Mouse (Mus musculus) bone marrow macrophage, adult 2 months (primary cell): ENCODE data around the gene Il4. TPM values are rescaled to one million over a fixed set of nuclear protein-coding genes. Genes with fewer than 3 reads are reported as not detected.

Experiments
- H3K27ac ChIP-seq: 2 replicates; pipeline ENCODE4 v1.5.1; 2012; ENCODE audit warnings: low read depth, low read length; ENCODE audit not compliant: insufficient read depth
- H3K4me1 ChIP-seq: 2 replicates; pipeline ENCODE4 v1.6.1; 2012; ENCODE audit warnings: low read length; ENCODE audit not compliant: control insufficient read depth, insufficient read depth
- H3K4me3 ChIP-seq: 2 replicates; pipeline ENCODE4 v1.5.1; 2012; ENCODE audit warnings: mild to moderate bottlenecking, low read length, moderate library complexity; ENCODE audit not compliant: insufficient read depth
- CTCF ChIP-seq: IDR thresholded peaks from 2 replicates; pipeline ENCODE4 v1.5.1; 2012; ENCODE audit warnings: low read depth, mild to moderate bottlenecking, low read length, moderate library complexity
- POLR2A ChIP-seq: IDR thresholded peaks from 2 replicates; pipeline ENCODE4 v1.6.1; 2012; ENCODE audit warnings: mild to moderate bottlenecking, low read depth, low read length, borderline replicate concordance
- polyA plus RNA-seq: library from polyadenylated mRNA; stranded (reverse); fragments of >200 nt; gene quantifications from 2 replicates; pipeline ENCODE4 v1.2.4, GENCODE M21; 2012; ENCODE audit not compliant: missing spikeins, insufficient read depth, insufficient read length

Il4 gene
- polyA plus RNA-seq, 1 experiment, result not detected

DNA sequence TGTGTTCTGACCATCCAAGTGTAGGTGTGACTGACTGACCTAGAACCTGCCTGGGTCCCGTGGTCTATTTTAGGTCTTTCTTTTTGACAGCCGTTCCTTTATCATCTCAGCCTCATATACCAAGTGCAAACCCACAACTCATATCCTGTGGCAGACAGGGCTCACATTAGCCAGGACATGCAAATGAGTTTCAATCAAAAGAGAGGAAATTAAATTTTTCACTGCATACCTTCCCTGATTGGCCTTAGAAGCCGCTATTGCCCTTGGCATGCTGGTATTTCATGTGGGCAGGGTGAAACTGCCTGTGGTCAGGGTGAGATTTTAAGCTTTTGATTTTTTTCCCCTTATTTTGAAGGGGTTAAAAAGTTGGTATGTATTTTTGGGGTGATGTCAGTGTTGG lies 8.8 kb downstream of the Il4 start:
- TF ChIP-seq POLR2A, result no peak
- Histone ChIP-seq H3K4me1 (no peaks in the 10 kb centered on the region), H3K27ac (no peak overlapping the region)

DNA sequence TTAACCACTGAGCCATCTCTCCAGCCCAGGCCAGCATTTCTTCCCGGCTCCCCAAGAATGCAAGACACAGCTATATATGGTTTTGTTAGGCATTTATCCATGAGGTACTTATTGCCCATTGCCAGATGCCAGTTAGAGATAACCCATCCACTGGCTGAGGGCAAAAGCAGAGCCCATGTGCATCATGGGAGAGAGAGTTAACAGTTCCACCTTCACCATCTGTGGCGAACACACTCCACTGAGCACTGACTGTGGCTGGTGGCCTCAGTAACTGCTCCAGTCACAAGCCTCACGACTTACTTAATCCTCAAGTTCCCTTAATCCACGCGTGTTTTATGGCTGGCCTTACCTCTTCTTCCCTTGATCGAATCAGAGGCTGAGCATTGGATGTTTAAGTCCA lies 9.2 kb downstream of the Il4 start:
- H3K4me3 ChIP-seq, result no peak overlapping the region
- H3K4me1 ChIP-seq, result no peaks in the 10 kb centered on the region
- TF ChIP-seq CTCF, result no peak
- TF ChIP-seq POLR2A, result no peak
- no peak overlapping the region for H3K27ac ChIP-seq

More for the DNA sequence above, 8.8 kb downstream of the Il4 start:
- no peak overlapping the region for H3K4me3 ChIP-seq

DNA sequence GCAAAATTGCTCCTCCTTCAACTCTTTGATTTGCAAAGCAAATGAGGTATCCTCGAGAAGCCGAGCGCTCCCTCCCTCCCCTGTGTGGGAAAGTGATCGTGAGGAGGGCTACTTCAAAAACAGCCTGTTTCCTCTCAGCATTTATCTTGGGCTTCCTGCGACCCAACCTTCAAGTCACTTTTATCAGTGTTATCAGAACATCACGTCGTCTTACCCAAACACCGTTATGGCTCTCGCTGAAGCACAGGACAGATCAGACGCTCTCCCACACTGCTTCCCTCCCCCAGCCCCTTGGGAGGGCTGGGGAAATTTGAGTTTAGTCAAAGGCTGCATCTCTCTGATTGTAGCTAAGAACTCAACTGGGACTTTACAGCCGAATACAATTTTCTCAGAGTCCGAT lies 12.9 kb downstream of the Il4 start:
- Histone ChIP-seq H3K4me1 (no peaks in the 10 kb centered on the region), H3K27ac (no peak overlapping the region), H3K4me3 (no peak overlapping the region)
- TF ChIP-seq POLR2A, result no peak
- no peak for TF ChIP-seq CTCF

DNA sequence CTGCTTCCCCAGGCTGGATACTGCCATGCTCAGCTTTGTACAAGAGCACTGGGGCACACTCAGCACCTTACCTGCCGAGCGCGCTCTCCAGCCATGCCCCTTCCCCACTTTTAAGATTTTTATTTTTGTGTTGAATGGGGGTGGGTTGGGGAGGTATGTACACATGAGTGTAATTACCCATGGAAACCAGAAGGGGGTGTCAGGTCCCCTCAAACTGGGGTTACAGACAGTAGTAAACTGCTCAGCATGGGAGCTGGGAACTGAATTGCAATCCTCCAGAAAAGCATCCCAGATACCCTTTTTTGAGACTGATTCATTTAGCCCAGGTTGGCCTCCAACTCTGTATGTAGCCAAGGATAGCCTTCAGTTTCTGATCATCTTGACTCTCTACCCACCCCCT lies 13.5 kb downstream of the Il4 start:
- TF ChIP-seq POLR2A, result no peak
- TF ChIP-seq CTCF, result no peak
- Histone ChIP-seq H3K4me3 (no peak overlapping the region), H3K27ac (no peak overlapping the region), H3K4me1 (no peaks in the 10 kb centered on the region)

DNA sequence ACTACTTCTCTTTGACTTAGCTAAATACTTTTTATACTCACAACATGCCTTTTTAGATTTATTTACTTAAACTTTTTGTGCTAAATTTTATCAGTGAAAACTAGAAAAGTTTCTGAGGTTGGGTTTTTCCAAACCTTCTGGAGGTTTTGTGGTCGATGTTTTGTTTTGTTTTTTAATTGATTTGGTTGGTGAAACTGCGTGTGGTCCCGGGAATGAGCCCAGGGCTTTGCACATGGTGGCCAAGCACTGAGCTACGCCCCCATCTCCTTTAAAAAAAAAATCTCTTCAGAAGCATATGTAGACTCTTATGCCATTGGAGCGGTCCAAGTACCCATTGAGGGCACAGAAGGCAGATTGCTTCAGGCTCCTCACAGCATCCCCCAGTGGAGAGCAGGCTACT lies 27.4 kb downstream of the Il4 start:
- H3K4me1 ChIP-seq, result no peaks in the 10 kb centered on the region
- no peak overlapping the region for H3K4me3 ChIP-seq
- H3K27ac ChIP-seq, result no peak overlapping the region
- TF ChIP-seq POLR2A, result no peak
- TF ChIP-seq CTCF, result no peak

DNA sequence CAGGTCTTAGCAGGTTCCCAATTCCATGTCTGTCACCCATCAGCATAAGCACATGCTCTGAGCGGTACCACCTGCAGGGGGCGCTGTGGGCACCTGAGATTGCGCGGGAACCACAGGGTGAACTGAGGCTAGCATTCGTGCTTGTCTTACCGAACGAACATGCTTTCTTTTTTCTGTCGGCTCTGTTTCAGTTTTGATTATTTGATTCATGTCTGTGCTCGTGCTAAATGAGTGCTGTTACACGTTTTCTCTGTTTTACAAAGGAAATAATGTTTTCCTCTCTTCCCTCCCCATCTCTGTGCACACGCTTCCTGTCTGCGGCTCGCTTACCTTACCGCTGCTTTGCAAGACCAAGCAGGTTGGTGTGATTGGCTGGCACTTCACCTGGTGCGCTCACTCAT lies 28.1 kb downstream of the Il4 start:
- TF ChIP-seq CTCF (peak; percentile 97), POLR2A (no peak)
- no peak overlapping the region for H3K27ac ChIP-seq
- no peak overlapping the region for H3K4me3 ChIP-seq
- H3K4me1 ChIP-seq, result no peaks in the 10 kb centered on the region

DNA sequence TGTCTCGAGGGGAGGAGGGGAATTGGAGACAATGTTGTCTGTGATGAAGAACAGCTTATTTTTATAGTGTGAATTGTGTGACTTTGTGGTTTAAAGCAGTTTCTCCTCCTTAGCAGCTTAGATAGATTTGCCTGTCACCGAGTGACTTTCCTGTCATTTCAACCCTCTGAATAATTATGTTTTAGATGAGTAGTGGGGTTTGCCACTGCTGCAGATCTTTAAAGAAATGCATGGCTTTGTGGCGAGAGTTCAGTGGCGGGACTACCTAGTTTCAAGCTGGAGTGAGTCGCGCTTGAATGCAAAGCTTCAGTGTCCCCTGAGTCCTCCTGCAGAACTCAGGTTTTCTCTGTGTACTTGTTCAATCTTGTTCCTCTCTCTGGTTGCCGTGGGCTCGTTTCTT lies 30.2 kb downstream of the Il4 start:
- H3K4me1 ChIP-seq, result no peaks in the 10 kb centered on the region
- TF ChIP-seq CTCF, result no peak
- TF ChIP-seq POLR2A, result no peak
- H3K27ac ChIP-seq, result no peak overlapping the region
- no peak overlapping the region for H3K4me3 ChIP-seq

DNA sequence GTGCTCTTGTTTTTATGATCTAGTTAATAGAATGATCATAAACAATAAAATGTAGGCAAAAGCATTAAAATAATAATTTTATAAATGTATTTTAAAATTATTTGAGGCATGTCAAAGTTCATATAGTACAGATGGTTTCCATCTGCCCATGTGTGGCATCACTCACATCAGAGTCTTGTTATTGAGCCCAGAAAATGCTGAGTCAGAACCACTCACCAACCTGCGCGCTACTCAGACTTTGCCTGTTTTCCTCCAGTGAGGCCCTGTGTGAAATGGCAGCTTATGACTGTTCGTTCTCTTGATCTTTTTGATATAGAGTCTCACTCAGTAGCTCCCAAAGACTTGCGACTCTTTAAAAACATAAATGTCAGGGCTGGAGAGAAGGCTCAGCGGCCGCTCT lies 33.0 kb downstream of the Il4 start:
- TF ChIP-seq CTCF (no peak), POLR2A (no peak)
- H3K4me1 ChIP-seq, result no peaks in the 10 kb centered on the region
- H3K27ac ChIP-seq, result no peak overlapping the region
- no peak overlapping the region for H3K4me3 ChIP-seq

DNA sequence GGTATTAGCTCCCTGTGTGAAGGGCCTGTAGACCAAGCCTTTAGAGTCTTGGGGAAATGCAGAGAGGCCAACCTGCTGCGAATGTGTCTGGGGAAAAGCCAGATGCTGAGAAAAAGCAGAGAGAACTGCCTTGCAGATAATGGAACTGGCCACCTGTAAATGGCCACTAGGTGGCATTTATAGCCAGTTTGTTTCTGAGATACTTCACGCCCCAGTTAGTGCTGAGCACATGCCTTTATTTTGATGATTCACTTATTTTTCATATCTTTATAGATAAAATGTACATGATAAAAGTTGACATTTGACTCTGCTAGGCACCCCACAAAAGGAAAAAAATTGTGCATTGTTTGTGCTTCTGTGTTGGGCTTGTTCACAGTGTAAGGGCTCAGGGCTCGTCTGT lies 33.6 kb downstream of the Il4 start:
- no peak overlapping the region for H3K27ac ChIP-seq
- no peak overlapping the region for H3K4me3 ChIP-seq
- H3K4me1 ChIP-seq, result no peaks in the 10 kb centered on the region
- TF ChIP-seq CTCF (no peak), POLR2A (no peak)

DNA sequence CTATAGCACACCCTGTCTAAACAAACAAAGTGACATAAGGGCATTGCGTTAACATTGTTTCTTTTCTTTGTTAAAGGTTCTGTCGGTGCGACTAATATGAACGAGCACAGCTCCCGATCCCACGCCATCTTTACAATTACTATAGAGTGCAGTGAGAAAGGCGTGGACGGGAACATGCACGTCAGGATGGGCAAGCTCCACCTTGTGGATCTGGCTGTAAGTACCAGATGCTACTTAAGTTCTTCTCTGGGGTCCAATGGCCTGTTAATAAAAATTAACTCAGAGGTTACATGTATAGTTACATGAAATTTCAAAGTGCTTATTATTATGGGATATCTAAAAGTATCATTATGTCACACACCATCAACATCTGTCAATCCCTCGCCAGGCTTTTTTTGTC lies 35.3 kb downstream of the Il4 start:
- Histone ChIP-seq H3K4me3 (no peak overlapping the region), H3K4me1 (no peaks in the 10 kb centered on the region), H3K27ac (no peak overlapping the region)
- TF ChIP-seq POLR2A (no peak), CTCF (no peak)

DNA sequence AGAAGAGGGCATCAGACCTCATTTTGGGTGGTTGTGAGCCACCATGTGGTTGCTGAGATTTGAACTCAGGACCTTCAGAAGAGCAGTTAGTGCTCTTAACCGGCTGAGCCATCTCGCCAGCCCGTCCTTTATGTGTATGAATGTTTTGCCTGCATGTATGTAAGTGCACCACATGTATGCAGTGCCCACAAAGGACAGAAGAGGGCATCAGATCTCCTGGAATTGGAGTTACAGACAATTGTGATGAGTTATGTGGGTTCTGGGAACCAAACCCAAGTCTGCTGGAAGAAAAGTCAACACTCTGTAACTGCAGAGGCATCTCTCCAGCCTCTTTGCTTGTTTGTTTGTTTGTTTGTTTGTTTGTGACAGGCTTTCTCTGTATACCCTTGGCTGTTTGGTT lies 37.9 kb downstream of the Il4 start:
- Histone ChIP-seq H3K27ac (no peak overlapping the region), H3K4me1 (no peaks in the 10 kb centered on the region)
- TF ChIP-seq CTCF, result no peak
- no peak for TF ChIP-seq POLR2A

More for the DNA sequence above, 37.9 kb downstream of the Il4 start:
- no peak overlapping the region for H3K4me3 ChIP-seq
